Mouse (Mus musculus) lung, postnatal 10 days (tissue): ENCODE results near the gene 3110009E18Rik.

ENCODE experiments used
- DNase-seq: peaks from one replicate; pipeline ENCODE4 v3.0.0; 2021

Gene 3110009E18Rik

GRCm38 (mm10) chr1:120105556-120105959 is 15.4 kb upstream of the 3110009E18Rik start:
- peak; percentile 70 for DNase-seq

- no peak for DNase-seq
These were observed 11.1 kb upstream of the 3110009E18Rik start for GRCm38 (mm10) chr1:120109741-120110432.

GRCm38 (mm10) chr1:120111766-120112165 is 9.2 kb upstream of the 3110009E18Rik start:
- no peak for DNase-seq

GRCm38 (mm10) chr1:120112251-120113187 is 8.5 kb upstream of the 3110009E18Rik start:
- DNase-seq: no peak

GRCm38 (mm10) chr1:120115671-120116081 is 5.3 kb upstream of the 3110009E18Rik start:
- DNase-seq: no peak

GRCm38 (mm10) chr1:120116106-120116505 is 4.9 kb upstream of the 3110009E18Rik start:
- DNase-seq: no peak

GRCm38 (mm10) chr1:120118854-120119253 is 2.1 kb upstream of the 3110009E18Rik start:
- no peak for DNase-seq

GRCm38 (mm10) chr1:120119389-120119788 is 1.6 kb upstream of the 3110009E18Rik start:
- DNase-seq: no peak

- peak; percentile 62 for DNase-seq
These were observed 632 bp upstream of the 3110009E18Rik start for GRCm38 (mm10) chr1:120120141-120120968.

GRCm38 (mm10) chr1:120121930-120122530 is 1.0 kb downstream of the 3110009E18Rik start:
- no peak for DNase-seq

- DNase-seq: no peak
These were observed 1.8 kb downstream of the 3110009E18Rik start for GRCm38 (mm10) chr1:120122634-120123383.

GRCm38 (mm10) chr1:120124839-120125238 is 3.9 kb downstream of the 3110009E18Rik start:
- no peak for DNase-seq

GRCm38 (mm10) chr1:120125471-120125870 is 4.5 kb downstream of the 3110009E18Rik start:
- no peak for DNase-seq

GRCm38 (mm10) chr1:120126318-120126717 is 5.3 kb downstream of the 3110009E18Rik start:
- no peak for DNase-seq

- DNase-seq: no peak
These were observed 11.4 kb downstream of the 3110009E18Rik start for GRCm38 (mm10) chr1:120132376-120132775.

- DNase-seq: no peak
These were observed 15.2 kb downstream of the 3110009E18Rik start for GRCm38 (mm10) chr1:120135934-120136786.

GRCm38 (mm10) chr1:120138923-120139540 is 18.0 kb downstream of the 3110009E18Rik start:
- no peak for DNase-seq

GRCm38 (mm10) chr1:120140144-120140693 is 19.2 kb downstream of the 3110009E18Rik start:
- no peak for DNase-seq

GRCm38 (mm10) chr1:120142551-120142950 is 21.6 kb downstream of the 3110009E18Rik start:
- DNase-seq: peak; percentile 11
